Mouse (Mus musculus) intestine, embryonic 14.5 days (tissue): ENCODE data around the gene Cavin4. TPM values are rescaled to one million over a fixed set of nuclear protein-coding genes. Genes with fewer than 3 reads are reported as not detected.

Source experiments
- ATAC-seq: fragments of 200-750 bp; cut with Nextera tagmentation; replicated peaks from 2 replicates; pipeline ENCODE4 v1.8.0; 2017; ENCODE audit warnings: low read depth, moderate number of reproducible peaks, moderate TSS enrichment, moderate library complexity; ENCODE audit not compliant: low FRiP score, low TSS enrichment
- DNase-seq: peaks from one replicate; pipeline ENCODE4 v3.0.0-alpha.2; 2018; ENCODE audit warnings: low spot score
- H3K27ac ChIP-seq: fragments of 300-500 bp; sonication (generic); 2 replicates; pipeline ENCODE4 v1.5.1; 2014; ENCODE audit warnings: low read depth, mild to moderate bottlenecking, control low read depth
- H3K27me3 ChIP-seq: fragments of 300-500 bp; sonication (generic); replicated peaks from 2 replicates; pipeline ENCODE4 v1.6.1; 2014; ENCODE audit warnings: low read length, control low read depth; ENCODE audit not compliant: control insufficient read depth, insufficient read depth
- H3K36me3 ChIP-seq: fragments of 300-500 bp; sonication (generic); 2 replicates; pipeline ENCODE4 v1.6.1; 2014; ENCODE audit warnings: low read length, control low read depth; ENCODE audit not compliant: control insufficient read depth, insufficient read depth
- H3K4me1 ChIP-seq: fragments of 300-500 bp; sonication (generic); replicated peaks from 2 replicates; pipeline ENCODE4 v1.6.1; 2014; ENCODE audit warnings: low read length, control low read depth, mixed read lengths; ENCODE audit not compliant: control insufficient read depth, insufficient read depth
- H3K4me2 ChIP-seq: fragments of 300-500 bp; sonication (generic); 2 replicates; pipeline ENCODE4 v1.6.1; 2014; ENCODE audit warnings: low read length
- H3K4me3 ChIP-seq: fragments of 300-500 bp; sonication (generic); 2 replicates; pipeline ENCODE4 v1.5.1; 2014; ENCODE audit warnings: low read depth, low read length, control low read depth, mixed read lengths
- H3K9ac ChIP-seq: fragments of 300-500 bp; sonication (generic); 2 replicates; pipeline ENCODE4 v1.6.1; 2014; ENCODE audit warnings: mild to moderate bottlenecking, low read length
- H3K9me3 ChIP-seq: fragments of 300-500 bp; sonication (generic); 2 replicates; pipeline ENCODE4 v1.6.1; 2016; ENCODE audit warnings: low read length, control low read depth; ENCODE audit not compliant: control insufficient read depth
- WGBS: fragments of 180-500 bp; shearing (Covaris S2); extraction: QIAGEN DNeasy Blood & Tissue Kit; methylation state at CpG from one replicate; pipeline ENCODE4 v1.1.7; 2014; 5-methylcytosine and 5-hydroxymethylcytosine counted together
- polyA plus RNA-seq: library from polyadenylated mRNA; unstranded; fragments of >200 nt; fragmentation: Nextera tagmentation; extraction: Ambion mirVana; gene quantifications from 2 replicates; pipeline ENCODE4 v1.2.1, GENCODE M21; 2014

Cavin4 gene
- polyA plus RNA-seq, 1 experiment from 2014 or later: 0.89 TPM

DNA sequence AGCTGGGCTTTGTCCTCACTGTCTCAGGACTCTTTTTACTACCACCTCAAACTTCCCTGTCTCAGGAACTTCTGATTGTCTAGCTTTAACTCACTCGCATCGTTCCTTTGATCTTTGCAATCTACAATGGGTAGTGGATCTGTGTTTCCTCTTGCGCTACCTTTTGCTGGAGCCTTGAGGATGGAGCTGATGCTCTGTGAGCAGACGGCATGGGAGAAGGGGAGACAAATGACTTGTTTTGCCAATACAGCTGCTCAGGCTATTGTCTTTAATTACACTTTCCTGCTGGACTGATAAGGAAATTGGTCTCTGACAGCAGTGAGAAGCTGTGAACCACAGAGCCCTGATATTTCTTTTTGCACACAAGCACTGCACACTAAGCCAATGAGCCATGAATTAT, 53.5 kb downstream of the Cavin4 start:
- Histone ChIP-seq H3K9ac (no peak overlapping the region), H3K36me3 (no peaks in the 10 kb centered on the region), H3K27me3 (no peaks in the 10 kb centered on the region), H3K9me3 (no peaks in the 10 kb centered on the region), H3K27ac (no peak overlapping the region), H3K4me1 (no peaks in the 10 kb centered on the region), H3K4me3 (no peak overlapping the region), H3K4me2 (no peak overlapping the region)
- DNase-seq (no peak), ATAC-seq (no peak)
- 42% methylated on average over 4 of the region's 4 CpGs for WGBS

Other genes with a start within 250 kb of the Cavin4 start
- 70.4 and 79.0 TPM in 2 replicates for gene Tex10, start 190.1 kb upstream of the Cavin4 start, polyA plus RNA-seq
- gene Msantd3, start 123.6 kb upstream of the Cavin4 start, polyA plus RNA-seq: 21.0 and 25.4 TPM in 2 replicates
- 49.8 and 64.5 TPM in 2 replicates for gene Tmeff1, start 78.3 kb upstream of the Cavin4 start, polyA plus RNA-seq